Mouse (Mus musculus) spleen, adult 2 months (tissue): Measurements from ENCODE around the gene Matk.

ENCODE experiments used
- CTCF ChIP-seq: fragments of 200-500 bp; IDR thresholded peaks from 2 replicates; pipeline ENCODE4 v1.5.1; 2011; ENCODE audit warnings: mild to moderate bottlenecking, inconsistent platforms; ENCODE audit not compliant: insufficient read depth, insufficient read length, insufficient replicate concordance; ENCODE audit errors: extremely low read depth
- POLR2A ChIP-seq: fragments of 200-500 bp; IDR thresholded peaks from 2 replicates; pipeline ENCODE4 v1.6.1; 2011; ENCODE audit warnings: low read depth, low read length, inconsistent platforms

GRCm38 (mm10) chr10:81303258-81303657 is 50.5 kb downstream of the Matk start:
- TF ChIP-seq POLR2A (no peak), CTCF (no peak)
